ENCODE assay signal across 31 mouse cellular contexts in genomic region chr5:72298418-72299104, GRCm38 (mm10).
DNase-seq lines count a peak whose midpoint lies in the region; ATAC-seq and TF ChIP-seq lines count a peak whose summit lies in the region.
"Had no signal": no experiment of that assay in that cellular context is flagged by ENCODE, and none has a peak within 500 bp of the region (broad histone marks: within the 10 kb centered on the region; RNA-seq: fewer than 3 reads in every experiment).

No protein-coding gene starts in this region.

- DNase-seq in forebrain, embryonic 10.5 days (ENCODE audit: extremely low spot score, low spot score) = no peak
- DNase-seq in midbrain, embryonic 11.5 days (ENCODE audit: low spot score, missing footprints) = no peak
- DNase-seq in forebrain, postnatal 0 days = peak; percentile 63
- peak; percentile 22 for DNase-seq in telencephalon, adult 2 months (ENCODE audit: low read depth, low spot score)
- no peak for DNase-seq in lung, postnatal 14 days
- DNase-seq in adrenal gland, postnatal 14 days = no peak
- DNase-seq: adrenal gland, postnatal 10 days; cerebellum, adult 2 months; cerebellum, postnatal 14 days; gastrocnemius, postnatal 25 days; heart, adult 11 months; heart, postnatal 36 days; kidney, adult 9 months; kidney, postnatal 14 days; lung, embryonic 14.5 days; right cerebral cortex, postnatal 4 days; thymus, adult 2 months; thymus, postnatal 36 days had no signal

- H3K4me3 ChIP-seq in forebrain, embryonic 12.5 days (replicated peaks) = no peak overlapping the region
- H3K4me3 ChIP-seq in forebrain, embryonic 10.5 days = no peak overlapping the region
- no peak overlapping the region for H3K4me3 ChIP-seq in midbrain, embryonic 13.5 days (replicated peaks)
- H3K4me3 ChIP-seq in midbrain, embryonic 11.5 days (ENCODE audit: low read depth, low read length) = no peak overlapping the region
- no peak overlapping the region for H3K4me3 ChIP-seq in forebrain, postnatal 0 days (ENCODE audit: low read depth, low read length)
- H3K4me3 ChIP-seq: embryonic facial prominence, embryonic 10.5 days; embryonic facial prominence, embryonic 15.5 days; left cerebral cortex, adult 2 months; limb, embryonic 12.5 days; liver, embryonic 15.5 days; neural tube, embryonic 13.5 days had no signal

- 69% methylated on average over 10 of the region's 10 CpGs for WGBS in forebrain, embryonic 12.5 days
- WGBS in forebrain, embryonic 10.5 days = 88% methylated on average over 10 of the region's 10 CpGs
- WGBS in midbrain, embryonic 13.5 days = 49% methylated on average over 10 of the region's 10 CpGs
- WGBS in midbrain, embryonic 11.5 days = 70% methylated on average over 10 of the region's 10 CpGs
- WGBS in forebrain, postnatal 0 days = 46% methylated on average over 10 of the region's 10 CpGs

- H3K36me3 ChIP-seq in forebrain, embryonic 12.5 days (replicated peaks) = 0 out of 2 replicates have a peak, but pooled peaks cover 3% of the 10 kb centered on the region
- H3K36me3 ChIP-seq in forebrain, embryonic 10.5 days (replicated peaks) = peaks cover 12% of the 10 kb centered on the region; the same call in 1 of the 2 replicates
- 0 out of 2 replicates have a peak, but pooled peaks cover 7% of the 10 kb centered on the region for H3K36me3 ChIP-seq in midbrain, embryonic 13.5 days
- no peaks in the 10 kb centered on the region for H3K36me3 ChIP-seq in midbrain, embryonic 11.5 days (ENCODE audit: control insufficient read depth, insufficient read depth, low read length)
- 0 out of 2 replicates have a peak, but pooled peaks cover 3% of the 10 kb centered on the region for H3K36me3 ChIP-seq in forebrain, postnatal 0 days (ENCODE audit: insufficient read depth)

- H3K4me1 ChIP-seq in forebrain, embryonic 12.5 days = no peaks in the 10 kb centered on the region
- H3K4me1 ChIP-seq in forebrain, embryonic 10.5 days = no peaks in the 10 kb centered on the region
- H3K4me1 ChIP-seq in midbrain, embryonic 13.5 days (replicated peaks) = 0 out of 2 replicates have a peak, but pooled peaks cover 7% of the 10 kb centered on the region
- no peaks in the 10 kb centered on the region for H3K4me1 ChIP-seq in midbrain, embryonic 11.5 days (ENCODE audit: control insufficient read depth, insufficient read depth, low read length)
- H3K4me1 ChIP-seq in forebrain, postnatal 0 days (ENCODE audit: insufficient read depth) = no peaks in the 10 kb centered on the region
- H3K4me1 ChIP-seq: embryonic facial prominence, embryonic 10.5 days; embryonic facial prominence, embryonic 15.5 days; limb, embryonic 12.5 days; liver, embryonic 15.5 days; neural tube, embryonic 13.5 days had no signal

- no peak overlapping the region for H3K27ac ChIP-seq in forebrain, embryonic 12.5 days
- H3K27ac ChIP-seq in forebrain, embryonic 10.5 days = no peak overlapping the region
- H3K27ac ChIP-seq in midbrain, embryonic 13.5 days = 0 out of 2 replicates have a peak overlapping the region, but pooled peaks have one; percentile 31
- H3K27ac ChIP-seq in midbrain, embryonic 11.5 days (ENCODE audit: low read depth, low read length) = no peak overlapping the region
- no peak overlapping the region for H3K27ac ChIP-seq in forebrain, postnatal 0 days (ENCODE audit: low read depth, low read length)
- H3K27ac ChIP-seq: embryonic facial prominence, embryonic 10.5 days; embryonic facial prominence, embryonic 15.5 days; left cerebral cortex, adult 2 months; limb, embryonic 12.5 days; liver, embryonic 15.5 days; neural tube, embryonic 13.5 days; stomach, postnatal 0 days had no signal

- no peaks in the 10 kb centered on the region for H3K9me3 ChIP-seq in forebrain, embryonic 12.5 days
- H3K9me3 ChIP-seq in forebrain, embryonic 10.5 days = no peaks in the 10 kb centered on the region
- H3K9me3 ChIP-seq in midbrain, embryonic 13.5 days = no peaks in the 10 kb centered on the region
- H3K9me3 ChIP-seq in midbrain, embryonic 11.5 days (ENCODE audit: control insufficient read depth, low read length) = no peaks in the 10 kb centered on the region
- H3K9me3 ChIP-seq in forebrain, postnatal 0 days (ENCODE audit: low read length) = no peaks in the 10 kb centered on the region
- H3K9me3 ChIP-seq: embryonic facial prominence, embryonic 10.5 days; embryonic facial prominence, embryonic 15.5 days; limb, embryonic 12.5 days; liver, embryonic 15.5 days; neural tube, embryonic 13.5 days had no signal

- 0 out of 2 replicates have a peak, but pooled peaks have one; percentile 36 for ATAC-seq in forebrain, embryonic 12.5 days (ENCODE audit: low FRiP score)
- ATAC-seq in midbrain, embryonic 13.5 days = peak; percentile 30; the same call in 1 of the 2 replicates
- ATAC-seq in midbrain, embryonic 11.5 days (ENCODE audit: low FRiP score) = no peak
- ATAC-seq in forebrain, postnatal 0 days = peak; percentile 60; the same call in 1 of the 2 replicates
- ATAC-seq: activated CD4-positive, CD25-positive, alpha-beta regulatory T cell, adult 4 months; intestine, postnatal 0 days had no signal

- H3K9ac ChIP-seq in forebrain, embryonic 12.5 days = no peak overlapping the region
- H3K9ac ChIP-seq in midbrain, embryonic 13.5 days (replicated peaks) = no peak overlapping the region
- H3K9ac ChIP-seq in midbrain, embryonic 11.5 days (ENCODE audit: low read length) = no peak overlapping the region
- no peak overlapping the region for H3K9ac ChIP-seq in forebrain, postnatal 0 days
- H3K9ac ChIP-seq: embryonic facial prominence, embryonic 15.5 days; limb, embryonic 12.5 days; liver, embryonic 15.5 days; lung, embryonic 14.5 days; neural tube, embryonic 13.5 days had no signal

- no peaks in the 10 kb centered on the region for H3K27me3 ChIP-seq in forebrain, embryonic 12.5 days
- H3K27me3 ChIP-seq in forebrain, embryonic 10.5 days (ENCODE audit: poor library complexity, severe bottlenecking) = no peaks in the 10 kb centered on the region
- H3K27me3 ChIP-seq in midbrain, embryonic 13.5 days = no peaks in the 10 kb centered on the region
- no peaks in the 10 kb centered on the region for H3K27me3 ChIP-seq in midbrain, embryonic 11.5 days (ENCODE audit: control insufficient read depth, insufficient read depth, low read length)
- H3K27me3 ChIP-seq in forebrain, postnatal 0 days (ENCODE audit: insufficient read depth, low read length) = no peaks in the 10 kb centered on the region
- H3K27me3 ChIP-seq: CH12.LX; embryonic facial prominence, embryonic 15.5 days; limb, embryonic 12.5 days; liver, embryonic 15.5 days; neural tube, embryonic 13.5 days had no signal

- no peak overlapping the region for H3K4me2 ChIP-seq in forebrain, embryonic 12.5 days
- H3K4me2 ChIP-seq in midbrain, embryonic 13.5 days (replicated peaks) = no peak overlapping the region
- no peak overlapping the region for H3K4me2 ChIP-seq in midbrain, embryonic 11.5 days
- no peak overlapping the region for H3K4me2 ChIP-seq in forebrain, postnatal 0 days (ENCODE audit: low read depth)
- H3K4me2 ChIP-seq: embryonic facial prominence, embryonic 15.5 days; heart, embryonic 11.5 days; limb, embryonic 12.5 days; liver, embryonic 15.5 days; lung, embryonic 14.5 days; neural tube, embryonic 13.5 days had no signal

- no peak for TF ChIP-seq CTCF in forebrain, postnatal 0 days (IDR thresholded peaks at IDR 0.05; ENCODE audit: low read depth)

Comparison
In these comparisons a context has a peak if more than half of its experiments do, and no peak if none do; other contexts are left out.
1. DNase-seq: peak in forebrain, postnatal 0 days (single experiment) and telencephalon, adult 2 months (single experiment); none in forebrain, embryonic 10.5 days (single experiment), midbrain, embryonic 11.5 days (single experiment), lung, postnatal 14 days (single experiment) and adrenal gland, postnatal 14 days (single experiment).